ENCODE assay signal across 8 mouse cellular contexts in the genomic region with DNA sequence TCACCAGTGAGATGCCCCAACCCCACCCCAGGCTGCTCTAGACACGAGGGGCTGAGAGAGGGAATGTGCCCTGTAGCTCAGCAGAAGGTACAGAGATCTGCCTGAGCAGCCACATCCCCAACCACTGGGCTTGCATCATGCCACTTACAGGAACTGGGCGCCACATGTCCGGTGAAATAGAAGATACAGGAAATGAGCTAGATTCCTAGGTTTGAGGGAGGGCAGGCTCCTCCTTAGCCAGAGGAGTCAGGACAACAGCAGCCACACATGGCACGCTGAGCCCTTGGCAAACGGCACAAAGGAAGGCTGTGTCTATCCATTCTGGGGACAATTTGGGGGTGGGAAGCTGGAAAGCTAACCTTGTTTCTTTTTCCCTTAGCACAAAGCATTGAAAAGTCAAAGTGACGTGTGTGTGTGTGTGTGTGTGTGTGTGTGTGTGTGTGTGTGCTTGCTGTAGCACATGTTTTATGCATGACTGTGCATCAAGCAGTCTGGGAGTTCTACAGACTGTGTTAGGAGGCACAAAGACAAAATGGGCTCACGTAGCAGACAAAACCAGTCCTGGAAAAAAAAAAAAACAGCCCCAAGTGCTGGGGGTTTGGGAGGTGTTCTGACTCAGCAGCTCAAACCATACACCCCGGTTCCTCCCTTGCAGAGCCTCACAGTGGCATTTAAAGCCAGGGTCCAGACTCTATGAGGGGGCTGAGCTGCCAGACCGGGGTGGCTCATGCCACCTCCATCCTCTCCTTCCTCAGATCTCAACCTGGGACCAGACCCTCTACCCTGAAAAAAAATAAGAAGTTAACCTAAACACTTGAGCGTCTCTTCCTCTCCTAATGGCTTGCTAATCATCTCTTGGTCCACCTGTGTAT.
DNase-seq lines count a peak whose midpoint lies in the region; ATAC-seq and TF ChIP-seq lines count a peak whose summit lies in the region.

No protein-coding gene starts in this region.

- H3K9me3 ChIP-seq in embryonic facial prominence, embryonic 11.5 days (replicated peaks; ENCODE audit: control insufficient read depth, low read length), result no peaks in the 10 kb centered on the region
- H3K9me3 ChIP-seq in hindbrain, postnatal 0 days (ENCODE audit: low read length), result no peaks in the 10 kb centered on the region
- no peaks in the 10 kb centered on the region for H3K9me3 ChIP-seq in liver, embryonic 15.5 days (replicated peaks)

- H3K4me2 ChIP-seq in embryonic facial prominence, embryonic 11.5 days (ENCODE audit: low read depth, low read length), result no peak overlapping the region
- H3K4me2 ChIP-seq in hindbrain, postnatal 0 days (ENCODE audit: low read depth, low read length), result no peak overlapping the region
- peak overlapping the region; percentile 30; the same call in 1 of the 2 replicates for H3K4me2 ChIP-seq in liver, embryonic 15.5 days

- no peak for TF ChIP-seq CTCF in layer of hippocampus, adult 2 months (conservative IDR thresholded peaks at IDR 0.05)
- no peak for TF ChIP-seq CTCF in hindbrain, postnatal 0 days (IDR thresholded peaks at IDR 0.05; ENCODE audit: low read depth)

- no peak overlapping the region for H3K4me3 ChIP-seq in layer of hippocampus, adult 2 months
- H3K4me3 ChIP-seq in embryonic facial prominence, embryonic 11.5 days (ENCODE audit: low read depth, low read length), result no peak overlapping the region
- no peak overlapping the region for H3K4me3 ChIP-seq in hindbrain, postnatal 0 days (ENCODE audit: low read length)
- H3K4me3 ChIP-seq in liver, embryonic 15.5 days (replicated peaks), result no peak overlapping the region

- no peaks in the 10 kb centered on the region for H3K4me1 ChIP-seq in embryonic facial prominence, embryonic 11.5 days (ENCODE audit: control insufficient read depth, insufficient read depth, low read length)
- H3K4me1 ChIP-seq in hindbrain, postnatal 0 days (ENCODE audit: insufficient read depth, low read length), result 0 out of 2 replicates have a peak, but pooled peaks cover 6% of the 10 kb centered on the region
- H3K4me1 ChIP-seq in liver, embryonic 15.5 days (replicated peaks), result no peaks in the 10 kb centered on the region

- no peaks in the 10 kb centered on the region for H3K27me3 ChIP-seq in embryonic facial prominence, embryonic 11.5 days (ENCODE audit: control insufficient read depth, insufficient read depth, low read length)
- no peaks in the 10 kb centered on the region for H3K27me3 ChIP-seq in hindbrain, postnatal 0 days (ENCODE audit: insufficient read depth, low read length)
- H3K27me3 ChIP-seq in liver, embryonic 15.5 days, result no peaks in the 10 kb centered on the region

- H3K9ac ChIP-seq in embryonic facial prominence, embryonic 11.5 days (replicated peaks; ENCODE audit: low read length), result no peak overlapping the region
- H3K9ac ChIP-seq in hindbrain, postnatal 0 days (replicated peaks; ENCODE audit: low read length), result no peak overlapping the region
- no peak overlapping the region for H3K9ac ChIP-seq in liver, embryonic 15.5 days

- peak overlapping the region; percentile 59 for H3K27ac ChIP-seq in layer of hippocampus, adult 2 months
- no peak overlapping the region for H3K27ac ChIP-seq in embryonic facial prominence, embryonic 11.5 days (replicated peaks; ENCODE audit: low read depth, low read length)
- peak overlapping the region; percentile 56; the same call in 1 of the 2 replicates for H3K27ac ChIP-seq in hindbrain, postnatal 0 days
- H3K27ac ChIP-seq in liver, embryonic 15.5 days (replicated peaks), result no peak overlapping the region

- H3K36me3 ChIP-seq in embryonic facial prominence, embryonic 11.5 days (replicated peaks; ENCODE audit: control insufficient read depth, insufficient read depth, low read depth, low read length), result no peaks in the 10 kb centered on the region
- no peaks in the 10 kb centered on the region for H3K36me3 ChIP-seq in hindbrain, postnatal 0 days (ENCODE audit: insufficient read depth, low read length)
- no peaks in the 10 kb centered on the region for H3K36me3 ChIP-seq in liver, embryonic 15.5 days (replicated peaks)

- ATAC-seq in embryonic facial prominence, embryonic 11.5 days (replicated peaks; ENCODE audit: insufficient number of reproducible peaks, low FRiP score, low TSS enrichment, low read depth), result peak; percentile 52
- ATAC-seq in hindbrain, postnatal 0 days, result peak; percentile 97
- 0 out of 2 replicates have a peak, but pooled peaks have one; percentile 25 for ATAC-seq in liver, embryonic 15.5 days (ENCODE audit: insufficient read depth)

- DNase-seq in layer of hippocampus, adult 2 months (ENCODE audit: low spot score in 2 of 2), result peak in 1 of 2 experiments; percentile 20
- DNase-seq in layer of hippocampus, postnatal 25 days (ENCODE audit: extremely low spot score in 1 of 2, low spot score in 1 of 2), result no peak
- DNase-seq in embryonic facial prominence, embryonic 11.5 days (ENCODE audit: low spot score), result peak; percentile 29
- DNase-seq in hindbrain, postnatal 0 days (ENCODE audit: low spot score), result peak; percentile 87
- DNase-seq in monocyte, adult 2 months (ENCODE audit: low read depth in 1 of 2, low spot score in 2 of 2), result peak; percentile 20 to 31
- no peak for DNase-seq in cerebellum, postnatal 25 days
- DNase-seq in adrenal gland, postnatal 25 days, result no peak

- WGBS in embryonic facial prominence, embryonic 11.5 days, result 39% methylated on average over 10 of the region's 10 CpGs
- WGBS in hindbrain, postnatal 0 days, result 28% methylated on average over 10 of the region's 10 CpGs
- WGBS in liver, embryonic 15.5 days (ENCODE audit: insufficient replicate concordance), result 30% methylated on average over 10 of the region's 10 CpGs

Comparison
In these comparisons a context has a peak if more than half of its experiments do, and no peak if none do; other contexts are left out.
1. DNase-seq: peak in embryonic facial prominence, embryonic 11.5 days (single experiment), hindbrain, postnatal 0 days (single experiment) and monocyte, adult 2 months (2 of 2); none in layer of hippocampus, postnatal 25 days (0 of 2), cerebellum, postnatal 25 days (0 of 2) and adrenal gland, postnatal 25 days (single experiment).
2. H3K27ac ChIP-seq: peak in layer of hippocampus, adult 2 months (single experiment) and hindbrain, postnatal 0 days (single experiment); none in embryonic facial prominence, embryonic 11.5 days (single experiment) and liver, embryonic 15.5 days (single experiment).
3. ATAC-seq: peak in every context shown above with its lines; median percentile 97 in hindbrain, postnatal 0 days; 52 in embryonic facial prominence, embryonic 11.5 days; 25 in liver, embryonic 15.5 days.